Mouse (Mus musculus) embryonic fibroblast, embryonic 13.5 days (primary cell): ENCODE data around the gene Parp16.

Experiments used
- CTCF ChIP-seq: IDR thresholded peaks from 2 replicates; pipeline ENCODE4 v1.5.1; 2011; ENCODE audit warnings: mild to moderate bottlenecking, control low read depth, low read length, moderate library complexity, borderline replicate concordance; ENCODE audit not compliant: insufficient read depth
- POLR2A ChIP-seq: IDR thresholded peaks from 2 replicates; pipeline ENCODE4 v1.6.1; 2011; ENCODE audit warnings: low read depth, mild to moderate bottlenecking, control low read depth, low read length, moderate library complexity

- TF ChIP-seq POLR2A, result no peak
- no peak for TF ChIP-seq CTCF
Measured at GRCm38 (mm10) chr9:65175939-65176871, 18.9 kb upstream of the Parp16 start.
